Mouse (Mus musculus): ENCODE measurements around the gene Cyp11a1.

Gene Cyp11a1

DNA sequence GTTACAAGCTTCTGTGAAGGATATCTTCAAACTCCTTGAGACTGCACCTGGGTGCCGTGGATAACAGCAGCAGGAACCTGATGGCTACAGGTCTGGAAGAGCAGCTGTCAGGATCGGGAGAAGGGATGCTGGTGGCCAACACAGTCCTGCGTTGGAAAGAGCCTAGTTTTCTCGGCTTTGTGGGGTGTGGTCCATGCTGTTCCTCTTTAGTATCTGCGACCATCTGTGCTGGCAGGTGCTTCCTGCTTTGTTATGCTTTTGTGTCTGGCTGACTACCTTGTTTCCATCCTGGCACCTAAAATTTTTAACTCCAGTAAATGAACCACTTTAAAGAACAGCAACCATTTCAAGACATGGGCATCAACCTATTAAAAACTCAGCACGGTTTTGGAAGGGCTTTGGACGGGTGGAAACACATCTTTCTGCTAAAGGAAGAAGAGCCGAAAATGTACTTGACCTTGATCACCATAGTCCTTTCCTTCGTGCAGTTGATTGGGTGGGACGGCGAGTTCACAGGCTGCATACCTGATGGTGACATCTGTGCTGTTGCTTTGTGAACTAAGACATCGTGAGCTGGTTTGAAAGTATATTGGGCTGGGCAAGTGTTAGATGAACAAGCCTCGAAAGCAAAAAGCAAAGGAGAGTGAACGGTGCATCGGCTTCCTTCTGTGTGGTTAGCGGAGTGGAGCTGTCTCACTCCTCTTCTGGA is at the start of gene Cyp11a1:
Gene Cyp11a1 (plus strand): TSS at position 659 of the 709 bp plus-strand sequence.
- in situ Hi-C loops (cut with MboI; ENCODE audit: unreplicated experiment in 2 of 2): loop anchor here (10.0 to 25.0 kb wide), 5 partner anchors 481 to 1119 kb away; partner anchors contain the start of genes Cox5a (in 1 of the 2) and Trcg1 (in 1 of the 2)

DNA sequence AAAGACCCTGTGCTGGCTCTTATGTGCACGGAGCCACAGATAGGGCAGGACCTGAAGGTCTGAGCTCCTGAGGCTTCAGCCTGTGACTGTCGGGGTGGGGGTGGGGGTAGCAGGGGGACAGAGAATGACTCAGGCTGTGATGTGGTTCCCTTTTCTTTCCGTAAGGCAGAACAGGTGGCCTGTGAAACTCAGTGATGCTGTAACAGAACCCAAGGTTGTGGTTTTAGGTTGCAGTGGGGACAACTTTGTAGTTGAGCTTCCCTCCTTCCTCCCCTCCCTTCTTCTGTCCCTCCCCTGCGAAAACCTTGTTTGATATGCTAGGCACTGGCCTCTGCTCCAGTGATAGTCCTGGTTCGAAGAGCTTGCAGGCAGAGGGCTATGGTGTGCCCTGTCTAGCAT is 49.4 kb upstream of the Cyp11a1 start:
- in situ Hi-C loops (cut with MboI; ENCODE audit: unreplicated experiment in 2 of 2): no loop called here

DNA sequence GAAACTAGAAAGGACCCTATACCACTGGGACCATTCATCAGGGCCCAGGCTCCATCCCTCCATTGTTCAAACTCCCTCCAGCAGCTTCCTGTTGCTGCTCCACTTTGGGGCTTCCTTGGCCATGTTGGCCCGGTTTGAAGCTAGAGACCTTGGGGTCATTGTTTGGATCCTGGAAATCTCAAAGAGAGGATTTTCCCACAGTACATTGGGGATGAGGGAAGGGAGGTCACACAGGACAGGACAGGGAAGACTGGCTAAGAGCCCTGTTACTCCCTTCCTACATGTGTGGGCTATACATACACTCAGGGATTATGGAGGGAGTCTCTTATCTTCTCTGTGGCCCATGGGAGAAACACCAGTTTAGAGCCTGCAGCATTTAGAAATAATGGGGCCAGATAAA is 47.6 kb upstream of the Cyp11a1 start:
- in situ Hi-C loops (cut with MboI; ENCODE audit: unreplicated experiment in 2 of 2): no loop called here

DNA sequence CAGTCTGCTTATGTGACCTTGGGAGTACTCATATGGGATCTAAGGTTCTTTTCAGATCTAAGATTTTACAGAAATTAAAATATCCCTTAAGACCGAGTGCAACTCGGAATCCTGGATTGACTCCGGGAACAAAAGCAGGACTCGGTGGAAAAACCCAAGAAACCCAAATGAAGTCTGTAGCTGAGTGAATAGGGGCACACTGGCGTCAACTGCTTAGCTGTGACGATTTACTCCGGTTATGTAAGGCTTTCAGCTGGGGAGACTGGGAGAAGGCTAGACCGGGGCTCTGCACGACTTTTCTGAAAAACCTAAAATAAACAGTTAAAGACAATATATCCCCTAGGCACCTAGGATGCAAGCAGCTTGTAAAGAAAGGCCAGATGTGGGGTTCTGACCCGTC is 46.8 kb upstream of the Cyp11a1 start:
- in situ Hi-C loops (cut with MboI; ENCODE audit: unreplicated experiment in 2 of 2): no loop called here

DNA sequence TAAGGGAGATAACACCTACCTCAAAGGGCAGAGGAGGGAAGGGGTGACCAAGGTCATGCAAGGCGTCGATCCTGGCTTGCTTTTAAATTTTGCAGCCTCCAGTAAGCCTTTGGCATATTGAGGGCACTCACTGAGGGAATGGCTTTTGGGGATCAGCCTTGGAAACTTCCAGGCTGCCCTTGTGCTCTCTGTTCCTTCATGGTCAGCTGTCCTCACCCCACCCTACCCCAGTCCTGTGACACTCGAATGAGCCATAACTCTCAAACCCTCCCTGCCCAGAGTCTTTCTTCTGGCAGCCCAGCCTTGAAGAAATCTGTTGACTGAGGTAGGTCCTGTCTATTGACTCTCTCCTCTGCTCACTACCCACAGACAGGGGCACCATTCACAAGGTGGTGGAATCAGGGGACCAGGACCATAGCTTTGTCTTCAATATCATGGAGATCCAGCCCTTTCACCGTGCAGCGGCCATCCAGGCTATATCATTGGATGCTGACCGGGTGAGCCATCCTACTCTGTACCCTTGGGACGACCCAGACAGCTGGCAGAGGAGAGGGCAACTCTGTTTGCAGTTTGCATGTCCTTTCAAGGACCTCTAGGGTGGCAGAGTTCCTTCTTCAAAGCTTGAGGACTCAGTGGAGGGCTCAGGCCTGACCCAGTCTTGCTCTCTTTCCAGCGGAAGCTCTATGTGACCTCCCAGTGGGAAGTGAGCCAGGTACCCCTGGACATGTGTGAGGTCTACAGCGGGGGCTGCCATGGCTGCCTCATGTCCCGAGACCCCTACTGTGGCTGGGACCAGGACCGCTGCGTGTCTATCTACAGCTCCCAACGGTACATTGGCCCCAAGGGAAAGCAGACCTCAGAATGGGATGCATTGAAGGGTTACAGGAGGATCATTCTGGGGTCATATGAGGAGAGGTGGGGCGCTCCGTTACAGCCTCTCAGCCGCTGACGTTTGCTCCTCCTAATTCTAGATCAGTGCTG is 46.0 kb upstream of the Cyp11a1 start:
- in situ Hi-C loops (cut with MboI; ENCODE audit: unreplicated experiment in 2 of 2): no loop called here

DNA sequence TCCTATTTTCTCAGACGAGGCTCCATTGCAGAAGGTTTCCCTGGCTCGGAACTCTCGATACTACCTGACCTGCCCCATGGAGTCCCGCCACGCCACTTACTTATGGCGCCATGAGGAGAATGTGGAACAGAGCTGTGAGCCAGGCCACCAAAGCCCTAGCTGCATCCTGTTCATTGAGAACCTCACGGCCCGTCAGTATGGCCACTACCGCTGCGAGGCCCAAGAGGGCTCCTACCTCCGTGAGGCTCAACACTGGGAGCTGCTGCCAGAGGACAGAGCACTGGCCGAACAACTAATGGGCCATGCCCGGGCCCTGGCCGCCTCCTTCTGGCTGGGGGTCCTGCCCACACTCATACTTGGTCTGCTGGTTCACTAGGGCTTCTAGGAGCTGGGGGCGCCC is 45.0 kb upstream of the Cyp11a1 start:
- in situ Hi-C loops (cut with MboI; ENCODE audit: unreplicated experiment in 2 of 2): no loop called here

DNA sequence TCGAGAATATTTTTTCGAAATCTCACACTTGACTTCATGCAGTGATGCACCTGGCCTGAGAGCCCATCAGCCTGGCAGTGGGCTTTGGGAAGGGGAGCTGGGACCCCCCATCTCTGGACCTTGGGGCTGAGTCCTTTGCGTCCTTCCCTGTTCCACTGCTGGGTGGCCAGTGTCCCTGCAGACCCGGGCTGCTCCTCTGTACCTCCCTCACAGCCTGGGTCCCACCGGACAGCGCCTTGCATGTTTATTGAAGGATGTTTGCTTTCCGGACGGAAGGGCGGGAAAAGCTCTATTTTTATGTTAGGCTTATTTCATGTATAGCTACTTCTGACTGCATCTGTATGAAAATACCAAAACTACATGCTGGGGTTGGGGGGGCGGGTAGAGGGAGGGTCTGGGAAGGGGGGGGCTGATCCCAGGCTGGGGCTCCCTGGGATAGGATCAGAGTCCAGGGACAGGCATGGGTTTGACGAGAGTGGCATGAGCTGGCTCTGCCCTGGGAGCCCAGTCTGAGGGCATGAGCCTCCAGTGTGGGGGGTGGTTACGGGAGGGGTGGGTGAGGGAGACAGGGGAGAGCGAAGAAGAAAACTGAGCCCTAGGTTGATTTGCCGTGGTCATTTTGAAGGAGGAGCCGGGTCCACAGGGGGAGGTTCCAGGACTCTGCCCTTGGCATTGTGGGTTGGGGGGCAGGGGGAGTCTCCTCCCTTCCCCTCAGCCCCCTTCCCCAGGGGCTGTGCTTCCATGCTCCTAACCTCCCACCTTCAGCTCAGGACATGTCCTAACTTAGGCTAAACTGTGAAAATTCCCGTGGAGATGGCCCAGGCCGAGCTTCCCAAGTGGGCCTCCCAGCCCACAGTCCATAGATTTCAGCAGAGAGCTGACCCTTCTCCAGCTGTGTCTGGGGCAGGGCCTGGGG is 44.1 kb upstream of the Cyp11a1 start:
- in situ Hi-C loops (cut with MboI; ENCODE audit: unreplicated experiment in 2 of 2): no loop called here

DNA sequence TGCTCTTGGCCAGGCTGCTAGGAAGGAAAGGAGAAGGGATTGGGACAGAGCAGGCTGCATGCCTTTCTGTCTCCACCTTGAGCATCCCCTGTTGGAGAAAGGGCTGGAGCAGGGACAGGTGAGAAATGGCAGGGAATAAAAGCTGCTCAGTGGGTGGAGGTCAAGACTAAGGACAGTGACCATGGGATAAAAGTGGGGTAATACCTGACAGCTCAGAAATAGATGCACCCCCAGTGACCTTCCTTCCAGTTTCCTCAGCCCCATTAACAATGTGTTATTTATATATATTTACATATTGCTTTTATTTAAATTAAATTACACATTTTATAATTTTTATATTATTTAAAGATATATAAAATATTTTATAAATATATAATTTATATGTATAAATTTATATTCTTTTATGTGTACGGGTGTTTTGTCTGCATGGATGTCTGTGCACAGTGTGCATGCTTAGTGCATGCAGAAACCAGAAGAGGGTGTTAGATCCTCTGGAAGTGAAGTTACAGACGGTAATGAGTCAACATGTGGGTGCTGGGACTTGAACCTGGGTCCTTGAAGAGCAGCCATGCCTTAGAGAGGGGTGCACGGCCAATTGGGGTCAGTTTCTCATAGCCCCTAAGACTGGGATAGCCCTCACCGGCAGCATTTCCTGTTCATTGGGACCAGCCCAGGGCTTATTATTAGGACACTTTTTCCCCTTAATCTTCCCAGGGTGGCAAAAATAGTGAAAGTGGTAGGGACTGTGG is 42.8 kb upstream of the Cyp11a1 start:
- in situ Hi-C loops (cut with MboI; ENCODE audit: unreplicated experiment in 2 of 2): no loop called here

DNA sequence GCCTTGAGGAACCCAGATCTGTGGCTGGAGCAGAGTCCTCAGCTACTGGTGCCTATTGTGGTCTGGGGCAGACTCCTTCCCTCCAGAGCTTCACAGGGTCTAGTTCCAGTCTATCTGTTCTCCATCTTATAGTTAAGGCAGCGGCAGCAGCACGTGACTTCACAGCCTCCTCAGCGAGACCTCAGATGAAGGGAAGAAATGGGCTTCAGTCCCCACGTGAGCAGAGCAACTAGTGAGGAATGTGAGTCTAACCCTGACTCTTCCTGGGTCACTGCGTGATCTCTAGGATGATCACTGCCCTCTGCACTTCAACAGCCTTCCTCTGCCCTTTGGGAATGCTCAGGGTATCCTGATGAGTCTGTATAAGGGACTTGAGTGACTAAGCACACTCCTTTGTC is 42.2 kb upstream of the Cyp11a1 start:
- in situ Hi-C loops (cut with MboI; ENCODE audit: unreplicated experiment in 2 of 2): no loop called here

DNA sequence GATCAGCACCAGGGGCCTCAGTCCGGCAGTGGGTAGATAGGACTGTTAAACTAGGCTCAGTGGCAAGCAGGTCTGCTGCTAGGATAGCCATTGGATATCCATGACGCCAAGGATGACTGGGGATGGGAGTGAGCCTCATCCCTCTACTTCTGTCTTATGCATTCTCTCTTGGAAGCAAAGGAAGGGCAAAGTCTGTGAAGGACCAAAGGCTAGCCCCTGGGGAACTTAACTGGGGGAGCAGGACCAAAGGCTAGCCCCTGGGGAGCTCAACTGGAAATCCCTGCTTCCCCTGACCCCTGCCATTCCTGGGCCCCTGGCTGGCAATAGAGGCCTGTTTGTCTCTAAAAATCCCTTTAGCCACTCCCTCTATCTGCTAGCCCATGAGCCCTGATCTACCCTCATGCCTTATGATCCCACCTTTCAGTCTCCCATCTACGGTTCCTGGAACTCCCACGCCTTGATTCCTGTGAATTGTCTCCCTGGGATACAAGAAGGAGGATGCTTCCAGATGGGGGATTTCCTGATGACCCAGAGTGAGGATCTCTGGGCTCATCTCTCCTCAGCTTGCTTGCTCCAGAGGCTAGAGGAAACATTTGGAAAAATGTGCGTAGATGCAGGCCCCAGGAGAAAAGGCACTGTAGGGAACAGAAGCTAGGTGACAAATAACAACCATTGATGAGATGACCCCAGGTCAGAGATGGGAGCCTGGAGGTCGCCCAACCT is 41.5 kb upstream of the Cyp11a1 start:
- in situ Hi-C loops (cut with MboI; ENCODE audit: unreplicated experiment in 2 of 2): no loop called here

DNA sequence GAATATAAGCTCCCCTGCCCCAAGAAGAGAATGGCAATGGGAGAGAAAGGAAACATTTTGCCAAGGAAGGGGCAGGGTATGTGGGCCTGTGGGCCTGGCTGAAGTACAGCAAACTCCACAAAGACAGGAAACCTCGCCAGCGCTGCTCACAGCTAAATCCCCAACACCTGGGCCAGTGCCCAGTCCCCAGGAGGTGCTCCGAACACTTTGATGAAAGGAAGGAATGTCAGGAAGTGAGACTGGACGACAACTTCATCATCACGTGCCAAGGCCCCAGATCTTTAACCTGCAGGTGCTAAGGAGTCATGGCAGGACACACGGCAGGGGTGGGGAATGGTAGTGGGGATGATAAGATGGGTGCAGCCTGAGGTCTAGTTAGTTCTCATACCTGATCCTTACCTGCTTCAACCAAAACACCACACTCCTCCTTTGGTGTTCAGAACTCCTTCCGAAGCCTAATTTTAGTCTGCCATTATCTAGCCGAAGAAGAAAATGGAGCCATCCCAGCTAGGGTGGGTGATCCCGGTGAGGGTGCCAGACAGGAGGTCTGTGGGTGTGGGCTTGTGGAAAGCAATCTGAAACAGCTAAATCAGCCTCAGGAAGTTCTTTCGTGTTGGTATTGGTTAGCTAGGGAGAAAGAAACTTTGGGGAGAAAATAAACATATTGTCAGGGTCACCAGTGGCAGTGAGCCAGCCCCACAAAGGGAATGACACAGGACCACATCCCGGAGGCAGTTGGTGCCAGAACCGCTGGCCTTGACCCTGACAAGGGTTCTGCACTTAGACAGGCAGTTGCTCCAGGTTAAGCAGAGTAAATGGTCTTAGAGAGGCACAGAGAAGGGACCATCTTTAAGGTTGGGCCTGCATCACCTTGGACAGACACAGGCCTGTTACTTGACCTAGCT is 40.7 kb upstream of the Cyp11a1 start:
- in situ Hi-C loops (cut with MboI; ENCODE audit: unreplicated experiment in 2 of 2): no loop called here

DNA sequence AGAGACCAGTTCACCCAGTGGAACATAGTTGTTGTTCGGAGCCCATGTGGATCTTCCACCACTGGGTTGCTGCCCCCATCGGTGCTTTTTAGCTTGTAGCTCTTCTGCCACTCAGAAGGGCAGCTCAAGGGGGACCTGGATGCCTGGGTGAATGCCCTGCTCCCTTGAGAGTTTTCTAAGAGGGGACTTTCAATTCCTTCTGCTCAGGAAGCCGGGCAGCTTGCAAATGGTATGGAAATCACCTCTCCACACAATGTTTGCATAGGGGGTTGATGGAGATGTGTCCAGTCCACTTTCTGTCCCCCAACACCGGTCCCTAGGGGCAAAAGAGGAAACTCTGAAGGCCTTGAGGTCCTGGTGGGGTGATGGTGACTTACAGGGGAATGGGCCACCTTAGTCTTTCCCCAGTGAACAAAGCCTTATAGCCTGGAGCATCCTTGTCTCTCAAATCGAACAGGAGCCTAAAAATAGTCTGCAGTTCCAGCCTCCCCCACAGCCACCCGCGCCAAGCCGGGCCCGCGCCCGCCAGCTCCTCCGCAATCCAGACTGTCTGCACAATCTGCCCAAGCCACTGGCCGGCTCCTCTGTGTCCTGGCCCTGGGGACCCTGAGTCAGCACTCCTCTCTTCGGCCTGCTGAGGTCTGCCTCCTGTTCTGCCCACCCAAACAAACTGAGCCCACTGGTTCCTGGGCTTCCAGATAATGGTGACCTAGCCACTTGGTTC is 38.8 kb upstream of the Cyp11a1 start:
- in situ Hi-C loops (cut with MboI; ENCODE audit: unreplicated experiment in 2 of 2): no loop called here

DNA sequence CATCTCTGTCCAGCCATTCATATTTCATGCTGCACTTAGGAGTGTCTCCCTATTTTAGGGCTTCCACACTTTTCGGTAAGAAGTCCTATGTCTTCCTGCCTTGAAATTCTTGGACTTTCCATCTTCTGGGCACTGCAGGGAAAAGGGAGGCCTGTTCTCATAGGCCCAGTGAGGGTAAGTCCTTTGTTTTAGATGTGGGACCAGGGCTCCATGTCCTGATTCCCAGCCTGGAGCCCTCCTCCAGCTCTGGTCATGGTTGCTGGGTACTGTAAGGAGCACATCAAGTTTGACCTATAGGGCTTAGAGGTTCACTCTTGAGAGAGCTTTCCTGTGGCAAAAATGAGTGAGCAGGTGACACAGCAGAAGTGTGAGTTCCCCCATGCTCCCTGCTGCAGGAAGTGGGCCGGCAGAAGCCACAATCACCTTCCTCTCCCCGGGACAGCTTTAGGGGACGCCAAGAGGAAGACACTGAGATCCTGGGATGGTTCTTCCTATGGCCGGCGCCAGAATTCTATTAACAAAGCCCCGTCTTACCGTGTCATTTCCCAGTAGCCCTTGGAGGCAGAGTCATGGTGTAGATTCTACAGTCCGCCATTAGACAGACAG is 37.9 kb upstream of the Cyp11a1 start:
- in situ Hi-C loops (cut with MboI; ENCODE audit: unreplicated experiment in 2 of 2): no loop called here

DNA sequence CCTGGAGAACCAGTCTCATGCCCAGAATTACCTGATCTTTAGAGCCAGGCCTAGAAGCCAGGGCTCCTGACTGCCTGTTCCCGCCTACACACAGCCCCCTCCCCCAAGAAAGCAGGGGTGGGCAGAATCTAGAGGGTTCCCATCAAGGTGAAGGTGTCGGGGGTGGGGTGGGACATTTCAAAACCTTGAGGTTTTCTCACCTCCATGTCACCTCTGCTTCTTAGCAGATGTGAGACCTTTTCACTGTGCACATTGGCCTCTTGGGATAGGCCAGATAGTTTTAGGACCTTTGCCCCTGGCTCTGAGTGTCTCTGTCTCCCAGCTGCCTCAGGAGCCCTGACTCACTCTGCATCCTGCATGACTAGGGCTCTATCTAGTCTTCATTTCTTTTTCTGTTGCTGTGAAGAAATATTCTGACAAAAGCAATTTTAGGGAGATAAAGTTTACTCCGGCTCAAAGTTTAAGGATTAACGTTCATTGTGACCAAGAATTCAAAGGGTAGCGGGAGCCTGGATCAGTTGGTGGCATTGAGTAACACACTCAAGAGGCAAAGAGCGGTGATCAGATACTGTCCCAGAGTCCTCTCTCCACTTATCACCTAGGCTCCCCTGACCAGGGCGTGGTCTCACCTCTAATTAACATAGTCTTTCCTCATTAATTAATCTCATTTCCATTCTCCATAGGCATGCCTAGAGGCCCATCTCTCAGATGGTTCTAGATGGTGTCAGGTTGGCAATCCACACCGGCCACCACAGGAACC is 37.2 kb upstream of the Cyp11a1 start:
- in situ Hi-C loops (cut with MboI; ENCODE audit: unreplicated experiment in 2 of 2): no loop called here

DNA sequence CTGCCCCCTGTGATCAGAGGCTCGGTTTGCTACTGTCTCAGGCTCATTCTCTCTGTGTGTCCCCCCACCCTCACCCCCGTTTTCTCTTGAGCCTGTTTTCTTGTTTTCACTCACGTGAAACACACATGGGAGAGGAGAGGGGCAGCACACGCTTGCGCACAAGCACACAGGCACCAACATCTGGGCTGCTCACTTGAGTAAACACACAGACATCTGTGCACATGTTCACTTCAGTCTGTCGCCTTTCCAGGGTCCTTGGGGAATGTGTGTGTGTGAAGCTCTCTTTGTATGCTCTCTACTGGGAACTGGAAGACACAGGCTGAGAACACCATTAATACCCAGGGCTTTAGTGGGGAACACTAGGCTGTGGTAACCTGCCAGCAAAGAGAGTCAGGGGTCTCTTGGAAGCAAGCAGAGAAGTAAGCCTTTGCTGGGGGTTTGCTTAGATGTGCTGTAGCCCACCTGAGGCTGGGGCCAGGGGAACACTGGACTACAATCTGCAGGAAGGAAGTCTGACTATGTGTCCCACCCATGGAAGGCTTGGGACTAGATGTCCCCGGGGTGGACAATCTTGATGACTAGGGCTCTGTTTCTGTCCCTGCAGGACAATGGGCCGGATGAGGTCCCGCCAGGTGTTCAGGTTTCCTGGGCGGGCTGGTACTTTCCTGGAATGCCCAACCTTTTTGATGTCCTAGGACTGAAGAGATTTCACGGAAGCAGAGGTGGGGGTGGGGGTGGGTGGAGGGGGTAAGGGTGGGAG is 36.3 kb upstream of the Cyp11a1 start:
- in situ Hi-C loops (cut with MboI; ENCODE audit: unreplicated experiment in 2 of 2): no loop called here

DNA sequence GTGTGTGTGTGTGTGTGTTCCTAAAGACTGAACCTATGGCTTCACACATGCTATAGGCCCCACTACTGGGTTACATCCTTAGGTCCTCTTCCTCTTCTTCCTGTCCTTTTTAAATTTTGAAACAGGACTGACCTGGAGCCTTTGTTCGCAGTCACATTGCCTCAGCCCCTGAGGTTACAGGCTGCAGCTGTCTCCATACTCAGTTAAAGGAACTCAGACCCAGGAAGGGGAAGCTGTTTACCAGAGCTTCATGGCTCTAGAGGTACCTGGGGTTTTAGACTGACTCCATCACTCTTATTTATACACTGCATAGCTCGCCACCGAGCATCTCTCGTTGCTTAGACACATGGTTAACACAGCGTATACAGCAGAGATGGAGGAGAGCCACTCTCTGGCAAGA is 34.8 kb upstream of the Cyp11a1 start:
- in situ Hi-C loops (cut with MboI; ENCODE audit: unreplicated experiment in 2 of 2): no loop called here
